Mouse (Mus musculus) urinary bladder, postnatal 4 days (tissue): ENCODE data around the gene Slit3.

Experiments used
- DNase-seq, 2 experiments: peaks; one replicate each; pipeline ENCODE4 v3.0.0; 2021 to 2022; ENCODE audit warnings: low spot score in 2 of 2

Gene Slit3

GRCm38 (mm10) chr11:35273416-35273815 is 152.4 kb downstream of the Slit3 start:
- DNase-seq, result no peak

DNA sequence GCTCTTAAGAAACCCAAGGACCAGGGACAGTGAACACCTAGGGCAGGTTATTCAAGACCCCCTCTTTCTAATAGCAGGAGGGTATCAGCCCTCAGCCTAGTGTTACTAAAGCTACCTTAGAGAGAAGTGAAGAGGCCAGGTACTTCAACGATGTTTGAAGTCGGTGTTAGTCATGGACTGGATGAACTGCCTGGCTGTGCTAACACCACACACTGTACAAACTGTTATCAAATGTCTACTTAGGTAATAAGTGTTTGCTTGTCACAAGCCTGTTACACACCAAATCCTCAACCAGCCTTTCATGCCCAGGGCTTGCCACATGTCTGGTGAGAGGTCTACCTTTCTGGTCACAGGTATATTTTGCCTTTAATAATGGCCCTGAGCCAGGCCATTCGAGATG is 153.0 kb downstream of the Slit3 start:
- DNase-seq, result no peak

GRCm38 (mm10) chr11:35275300-35275699 is 154.3 kb downstream of the Slit3 start:
- DNase-seq, result no peak

- no peak for DNase-seq
Measured at GRCm38 (mm10) chr11:35276001-35276400, 155.0 kb downstream of the Slit3 start.

DNA sequence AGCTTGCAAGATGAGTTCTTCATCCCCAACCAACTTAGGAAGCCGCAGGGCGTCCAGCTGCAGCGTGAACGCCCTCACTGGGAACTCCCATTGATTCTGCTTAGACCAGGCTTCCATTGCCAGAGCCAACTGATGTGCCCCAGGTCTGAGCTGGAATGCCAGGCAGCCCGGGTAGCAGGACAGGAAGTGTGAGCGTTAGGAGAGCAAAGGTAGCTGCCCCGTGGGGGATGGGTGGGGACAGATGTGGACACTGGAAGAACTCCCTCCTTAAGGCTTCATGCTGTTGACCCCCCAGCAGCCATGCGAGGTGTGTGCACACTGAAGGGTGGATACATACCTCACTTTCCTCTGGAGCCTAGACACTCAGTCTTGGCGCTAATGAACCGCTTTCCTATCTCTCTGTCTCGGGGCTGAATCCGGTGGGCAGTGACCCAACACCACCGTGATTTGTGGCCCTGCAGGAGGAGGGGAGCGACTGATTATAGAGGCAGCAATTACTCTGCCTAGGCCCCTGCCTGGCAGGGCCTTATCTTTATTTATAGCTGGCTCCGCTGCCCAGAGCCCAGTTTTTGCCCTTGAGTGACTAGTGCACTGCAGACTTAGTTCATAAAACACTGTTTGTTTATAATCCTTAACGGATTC is 157.2 kb downstream of the Slit3 start:
- peak in 1 of 2 experiments; percentile 43 for DNase-seq

DNA sequence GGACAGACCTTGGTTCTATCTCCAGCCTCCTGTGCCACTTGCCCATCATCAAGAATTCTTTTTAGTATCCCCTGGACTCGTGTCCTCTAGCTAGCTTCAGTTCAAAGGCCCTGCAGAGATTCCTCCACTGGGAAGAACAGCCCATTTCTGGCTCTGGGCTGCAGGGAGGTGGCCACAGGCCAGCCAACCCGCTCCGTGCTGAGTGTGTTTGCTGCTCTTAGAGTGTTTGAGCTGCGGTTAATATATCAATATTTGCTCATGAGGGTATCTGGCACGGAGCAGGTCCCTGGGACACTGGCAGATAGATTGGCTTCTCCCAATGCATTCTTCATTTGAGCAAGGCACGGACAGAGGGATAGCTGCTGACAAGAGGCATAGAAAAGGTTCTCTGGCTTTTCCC is 159.8 kb downstream of the Slit3 start:
- DNase-seq, result no peak

GRCm38 (mm10) chr11:35282001-35282632 is 161.1 kb downstream of the Slit3 start:
- no peak for DNase-seq

DNA sequence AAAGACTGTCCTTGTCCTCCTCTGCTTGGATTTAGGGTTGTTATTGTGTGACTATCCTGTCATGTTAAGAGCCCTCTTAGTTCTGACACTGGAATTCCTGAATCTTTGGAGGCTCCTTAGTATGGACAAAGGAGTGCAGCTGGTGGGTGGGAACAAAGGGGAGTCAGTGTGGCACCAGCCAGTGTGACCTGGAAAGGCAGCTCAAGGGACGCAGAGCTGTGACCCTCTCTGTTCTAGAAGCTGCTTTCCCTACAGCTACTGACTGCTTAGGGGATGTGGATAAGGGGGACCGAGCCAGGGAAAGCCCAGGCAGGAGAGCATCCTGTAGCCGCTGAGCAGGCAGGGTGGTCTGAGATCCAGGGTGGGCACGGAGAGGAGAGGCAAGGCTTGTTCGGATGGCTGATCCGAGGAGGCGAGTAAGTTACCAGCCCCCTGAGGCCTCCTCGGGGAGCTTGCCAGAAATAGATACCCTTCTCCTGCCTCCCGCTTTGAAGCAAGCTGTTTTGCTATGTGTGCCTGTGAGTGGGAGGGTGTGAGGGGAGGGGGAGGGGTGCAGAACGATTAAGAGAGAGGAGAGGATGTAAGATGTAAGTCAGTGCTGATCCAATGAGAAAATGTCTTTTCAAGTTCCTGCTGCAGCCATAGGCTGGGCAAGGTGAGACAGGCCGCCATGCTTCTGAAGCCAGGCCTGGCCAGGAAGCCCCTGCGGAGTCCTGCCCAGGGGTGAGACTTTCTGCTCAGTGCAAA is 162.0 kb downstream of the Slit3 start:
- DNase-seq, result no peak

- no peak for DNase-seq
Measured at GRCm38 (mm10) chr11:35283767-35284166, 162.7 kb downstream of the Slit3 start.

DNA sequence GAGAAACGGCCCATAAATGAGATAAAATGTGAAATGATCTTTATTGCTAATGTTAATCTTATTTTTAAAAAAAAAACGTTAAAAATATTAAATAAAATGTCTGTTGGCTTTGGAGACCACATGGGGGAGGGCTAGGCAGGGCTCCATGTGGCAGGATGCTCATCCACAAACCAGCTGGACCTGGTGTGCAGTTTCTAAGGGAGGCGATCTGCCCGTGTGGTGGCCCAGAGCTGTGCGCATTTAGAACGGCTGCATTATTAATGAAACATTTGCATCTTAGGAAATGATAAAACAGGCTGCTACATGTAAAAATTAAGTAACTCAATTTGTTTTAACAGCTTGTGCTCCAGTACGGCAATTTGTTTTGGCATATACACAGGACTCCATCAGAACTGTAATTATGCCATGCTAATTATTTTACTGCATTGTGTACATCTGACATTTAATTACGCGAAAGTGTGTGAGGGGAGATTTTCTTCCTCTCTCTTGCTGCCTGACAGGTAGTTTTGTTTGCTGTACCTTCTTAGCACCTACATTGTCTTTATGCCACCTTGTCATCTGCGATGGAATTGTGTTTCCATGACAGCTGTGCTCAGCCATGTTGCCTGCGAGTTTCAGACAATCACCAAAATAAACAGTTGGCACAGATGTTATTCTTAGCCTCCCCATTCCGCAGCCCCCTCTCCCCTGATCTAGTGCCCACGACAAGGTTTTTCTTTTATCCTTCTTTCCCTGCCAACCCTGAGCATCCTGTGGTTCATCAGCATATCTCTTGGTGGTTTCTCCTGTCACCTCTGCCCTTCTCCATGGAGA is 165.8 kb downstream of the Slit3 start:
- no peak for DNase-seq

DNA sequence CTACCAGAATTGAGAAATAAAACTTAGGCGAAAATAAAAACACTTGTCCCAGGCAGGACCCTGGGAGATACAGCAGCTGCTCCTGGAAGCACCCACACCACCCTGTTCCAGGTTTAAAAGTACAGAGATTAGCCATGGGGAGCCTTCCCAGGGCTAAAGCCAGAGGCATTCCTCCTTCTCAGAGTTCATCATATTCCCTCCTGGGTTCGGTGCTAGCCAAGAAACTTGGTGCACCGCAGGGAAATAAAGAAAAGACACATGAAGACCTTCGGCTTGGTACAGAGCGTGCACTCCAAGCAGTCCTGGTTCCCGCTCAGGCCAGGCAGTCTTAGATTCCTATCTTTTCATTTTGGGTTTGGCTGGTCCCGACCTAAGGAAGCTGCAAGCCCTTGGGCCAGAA is 167.0 kb downstream of the Slit3 start:
- DNase-seq, result peak in 1 of 2 experiments; percentile 55

GRCm38 (mm10) chr11:35288761-35289278 is 167.8 kb downstream of the Slit3 start:
- no peak for DNase-seq

DNA sequence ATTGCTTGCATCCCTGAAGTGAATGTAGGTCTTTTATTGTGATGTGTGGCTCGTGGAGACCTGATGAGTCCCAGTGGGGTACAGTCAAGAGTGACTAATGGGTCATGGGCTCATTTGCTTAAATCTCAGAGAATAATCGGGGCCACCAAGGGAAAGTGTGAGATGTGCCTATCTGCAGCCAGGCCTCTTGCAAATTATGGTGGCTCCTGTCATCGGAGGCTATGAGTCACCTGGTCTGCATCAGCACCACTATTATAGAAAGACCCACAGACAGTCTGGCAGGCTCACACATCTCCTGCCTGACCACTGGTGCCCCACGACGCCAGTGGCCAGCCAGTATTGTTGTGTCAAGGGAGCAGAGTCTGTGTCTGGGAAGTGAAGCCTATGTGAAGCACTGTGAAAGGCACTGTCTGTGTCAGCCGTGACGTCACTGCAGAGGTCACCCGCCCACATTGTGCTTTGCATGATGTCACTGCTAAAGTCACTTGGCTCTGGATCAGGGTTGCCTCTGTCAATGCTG is 171.3 kb downstream of the Slit3 start:
- no peak for DNase-seq

DNA sequence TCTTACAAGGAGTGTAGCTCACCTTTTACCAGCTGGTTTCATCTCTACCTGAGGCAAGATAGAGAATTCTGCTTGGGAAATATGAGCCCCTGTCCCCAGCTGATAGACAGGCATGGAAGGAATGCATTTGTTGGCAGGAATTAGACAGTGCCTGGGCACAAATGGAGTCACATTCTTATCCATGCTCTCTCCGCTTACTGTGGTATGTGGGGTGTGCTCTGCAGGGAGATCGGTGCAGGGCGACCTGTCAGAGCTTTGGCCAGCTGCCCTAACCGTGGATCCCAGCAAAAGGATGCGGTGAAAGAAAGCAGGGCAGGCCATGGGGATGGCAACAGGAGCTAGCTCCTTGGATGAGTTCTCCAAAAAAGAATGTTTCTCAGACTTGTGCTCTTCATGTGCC is 172.2 kb downstream of the Slit3 start:
- no peak for DNase-seq

GRCm38 (mm10) chr11:35294670-35295069 is 173.6 kb downstream of the Slit3 start:
- DNase-seq, result no peak

- DNase-seq, result no peak
Measured at GRCm38 (mm10) chr11:35295162-35295799, 174.3 kb downstream of the Slit3 start.

- DNase-seq, result no peak
Measured at GRCm38 (mm10) chr11:35296803-35297202, 175.8 kb downstream of the Slit3 start.

- DNase-seq, result peak; percentile 62 to 76
Measured at GRCm38 (mm10) chr11:35297319-35297718, 176.3 kb downstream of the Slit3 start.

DNA sequence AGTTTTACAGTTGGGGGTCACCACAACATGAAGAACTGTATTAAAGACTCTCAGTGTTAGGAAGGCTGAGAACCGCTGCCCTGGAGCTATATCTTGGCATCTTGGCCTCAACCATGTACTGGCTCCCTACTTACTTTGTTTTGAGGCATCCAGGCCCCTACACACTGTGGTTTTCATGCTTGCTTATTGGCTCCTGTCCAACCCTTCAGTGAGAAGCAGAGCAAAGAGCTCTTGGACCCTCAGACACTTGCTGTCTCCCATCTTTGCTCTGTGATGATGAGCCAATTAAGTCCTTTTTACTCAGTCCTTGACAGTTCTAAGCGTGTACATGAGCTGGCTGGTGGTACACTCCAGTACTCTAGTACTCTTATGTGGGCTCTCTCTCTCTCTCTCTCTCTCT is 177.5 kb downstream of the Slit3 start:
- no peak for DNase-seq

- no peak for DNase-seq
Measured at GRCm38 (mm10) chr11:35299857-35300375, 178.9 kb downstream of the Slit3 start.

GRCm38 (mm10) chr11:35302272-35302671 is 181.2 kb downstream of the Slit3 start:
- no peak for DNase-seq
